18 mouse cellular contexts compared by ENCODE assay signal in genomic region chr12:100206521-100206920, GRCm38 (mm10).
"Had no signal": no experiment of that assay in that cellular context is flagged by ENCODE, and none has a peak within 500 bp of the region (broad histone marks: within the 10 kb centered on the region; RNA-seq: fewer than 3 reads in every experiment).

No protein-coding gene starts in this region.

- H3K9ac ChIP-seq: lung, embryonic 14.5 days; midbrain, embryonic 12.5 days; neural tube, embryonic 13.5 days; neural tube, embryonic 15.5 days had no signal

- H3K9me3 ChIP-seq: midbrain, embryonic 10.5 days; midbrain, embryonic 12.5 days; neural tube, embryonic 13.5 days; neural tube, embryonic 15.5 days had no signal

- H3K27ac ChIP-seq: midbrain, embryonic 10.5 days; midbrain, embryonic 12.5 days; neural tube, embryonic 13.5 days; neural tube, embryonic 15.5 days had no signal

- DNase-seq: lung, embryonic 14.5 days; lung, postnatal 10 days; lung, postnatal 4 days; midbrain, embryonic 14.5 days; retina, postnatal 1 day; right cerebral cortex, adult 18-20 months; right cerebral cortex, postnatal 25 days; right cerebral cortex, postnatal 4 days; spleen, adult 18-20 months; thymus, adult 18-20 months; thymus, postnatal 14 days; thymus, postnatal 36 days had no signal

- H3K4me2 ChIP-seq: lung, embryonic 14.5 days; midbrain, embryonic 12.5 days; neural tube, embryonic 13.5 days; neural tube, embryonic 15.5 days had no signal

- H3K27me3 ChIP-seq: midbrain, embryonic 12.5 days; neural tube, embryonic 13.5 days; neural tube, embryonic 15.5 days had no signal

- ATAC-seq: midbrain, embryonic 16.5 days had no signal

- H3K4me3 ChIP-seq: midbrain, embryonic 10.5 days; midbrain, embryonic 12.5 days; myocyte; neural tube, embryonic 13.5 days; neural tube, embryonic 15.5 days had no signal
